Mouse (Mus musculus): ENCODE results near the gene AC109138.7. TPM values are rescaled to one million over a fixed set of nuclear protein-coding genes. Genes with fewer than 3 reads are reported as not detected.

The AC109138.7 gene
- polyA plus RNA-seq, 1 experiment, result not detected

- Histone ChIP-seq H3K27ac (ENCODE audit: insufficient read depth, low read length) (peak overlapping the region; percentile 84), H3K27me3 (ENCODE audit: control insufficient read depth, insufficient read depth, low read length) (no peaks in the 10 kb centered on the region), H3K4me1 (ENCODE audit: control insufficient read depth, insufficient read depth, insufficient read length) (peaks cover 58% of the 10 kb centered on the region)
Measured at GRCm38 (mm10) chr19:4220957-4221743, 7.0 kb downstream of the AC109138.7 start.

GRCm38 (mm10) chr19:4222165-4222564 lies 8.0 kb downstream of the AC109138.7 start:
- peaks cover 6% of the 10 kb centered on the region for H3K36me3 ChIP-seq (ENCODE audit: control insufficient read depth, insufficient read depth, low read length)
- 18% methylated on average over 11 of the region's 11 CpGs for WGBS
- no peaks in the 10 kb centered on the region for H3K27me3 ChIP-seq (ENCODE audit: control insufficient read depth, insufficient read depth, low read length)
- DNase-seq (ENCODE audit: low read depth in 1 of 2, low spot score in 2 of 2), result peak in 1 of 2 experiments; percentile 34
- H3K27ac ChIP-seq (ENCODE audit: insufficient read depth, low read length), result peak overlapping the region; percentile 84
- H3K4me3 ChIP-seq (ENCODE audit: extremely low read depth, insufficient read depth, insufficient read length), result no peak overlapping the region
- H3K4me1 ChIP-seq (ENCODE audit: control insufficient read depth, insufficient read depth, insufficient read length), result peaks cover 53% of the 10 kb centered on the region
- TF ChIP-seq CTCF (IDR thresholded peaks at IDR 0.05; ENCODE audit: extremely low read depth, insufficient read depth, insufficient read length, insufficient replicate concordance), result no peak
- TF ChIP-seq POLR2A (IDR thresholded peaks at IDR 0.05; ENCODE audit: low read depth, low read length), result no peak

More at GRCm38 (mm10) chr19:4220957-4221743, 7.0 kb downstream of the AC109138.7 start:
- Histone ChIP-seq H3K36me3 (ENCODE audit: control insufficient read depth, insufficient read depth, low read length) (peaks cover 8% of the 10 kb centered on the region), H3K4me3 (ENCODE audit: extremely low read depth, insufficient read depth, insufficient read length) (no peak overlapping the region; the same call in 1 of the 2 replicates)
- DNase-seq (ENCODE audit: low read depth in 1 of 2, low spot score in 2 of 2), result no peak
- 13% methylated on average over 14 of the region's 14 CpGs for WGBS
- TF ChIP-seq POLR2A (IDR thresholded peaks at IDR 0.05; ENCODE audit: low read depth, low read length), result no peak; the same call in 1 of the 2 replicates

GRCm38 (mm10) chr19:4226779-4227178 lies 12.6 kb downstream of the AC109138.7 start:
- peaks cover 6% of the 10 kb centered on the region for H3K36me3 ChIP-seq (ENCODE audit: control insufficient read depth, insufficient read depth, low read length)
- WGBS, result 28% methylated on average over 7 of the region's 7 CpGs
- no peak for TF ChIP-seq POLR2A (IDR thresholded peaks at IDR 0.05; ENCODE audit: low read depth, low read length)
- TF ChIP-seq CTCF (IDR thresholded peaks at IDR 0.05; ENCODE audit: extremely low read depth, insufficient read depth, insufficient read length, insufficient replicate concordance), result no peak
- H3K27me3 ChIP-seq (ENCODE audit: control insufficient read depth, insufficient read depth, low read length), result no peaks in the 10 kb centered on the region
- H3K27ac ChIP-seq (ENCODE audit: insufficient read depth, low read length), result peak overlapping the region; percentile 0; the same call in 1 of the 2 replicates
- H3K4me3 ChIP-seq (ENCODE audit: extremely low read depth, insufficient read depth, insufficient read length), result no peak overlapping the region
- no peak for DNase-seq (ENCODE audit: low read depth in 1 of 2, low spot score in 2 of 2)
- H3K4me1 ChIP-seq (ENCODE audit: control insufficient read depth, insufficient read depth, insufficient read length), result peaks cover 47% of the 10 kb centered on the region

GRCm38 (mm10) chr19:4227446-4227845 lies 13.3 kb downstream of the AC109138.7 start:
- no peak for DNase-seq (ENCODE audit: low read depth in 1 of 2, low spot score in 2 of 2)
- 24% methylated on average over 5 of the region's 5 CpGs for WGBS
- H3K4me1 ChIP-seq (ENCODE audit: control insufficient read depth, insufficient read depth, insufficient read length), result peaks cover 43% of the 10 kb centered on the region

GRCm38 (mm10) chr19:4227894-4228678 lies 13.9 kb downstream of the AC109138.7 start:
- WGBS, result 9% methylated on average over 8 of the region's 8 CpGs
- TF ChIP-seq CTCF (IDR thresholded peaks at IDR 0.05; ENCODE audit: extremely low read depth, insufficient read depth, insufficient read length, insufficient replicate concordance) (peak; percentile 83; the same call in 1 of the 2 replicates), POLR2A (IDR thresholded peaks at IDR 0.05; ENCODE audit: low read depth, low read length) (no peak)
- Histone ChIP-seq H3K27ac (ENCODE audit: insufficient read depth, low read length) (peak overlapping the region; percentile 36), H3K36me3 (ENCODE audit: control insufficient read depth, insufficient read depth, low read length) (0 out of 2 replicates have a peak, but pooled peaks cover 1% of the 10 kb centered on the region), H3K27me3 (ENCODE audit: control insufficient read depth, insufficient read depth, low read length) (no peaks in the 10 kb centered on the region), H3K4me1 (ENCODE audit: control insufficient read depth, insufficient read depth, insufficient read length) (peaks cover 48% of the 10 kb centered on the region), H3K4me3 (ENCODE audit: extremely low read depth, insufficient read depth, insufficient read length) (no peak overlapping the region)
- DNase-seq (ENCODE audit: low read depth in 1 of 2, low spot score in 2 of 2), result peak; percentile 63 to 75

More at GRCm38 (mm10) chr19:4227446-4227845, 13.3 kb downstream of the AC109138.7 start:
- TF ChIP-seq POLR2A (IDR thresholded peaks at IDR 0.05; ENCODE audit: low read depth, low read length), result no peak
- no peak for TF ChIP-seq CTCF (IDR thresholded peaks at IDR 0.05; ENCODE audit: extremely low read depth, insufficient read depth, insufficient read length, insufficient replicate concordance)
- Histone ChIP-seq H3K4me3 (ENCODE audit: extremely low read depth, insufficient read depth, insufficient read length) (no peak overlapping the region), H3K27me3 (ENCODE audit: control insufficient read depth, insufficient read depth, low read length) (no peaks in the 10 kb centered on the region), H3K36me3 (ENCODE audit: control insufficient read depth, insufficient read depth, low read length) (peaks cover 4% of the 10 kb centered on the region), H3K27ac (ENCODE audit: insufficient read depth, low read length) (peak overlapping the region; percentile 36; the same call in 1 of the 2 replicates)

- H3K27ac ChIP-seq (ENCODE audit: insufficient read depth, low read length), result no peak overlapping the region
Measured at GRCm38 (mm10) chr19:4228891-4229290, 14.7 kb downstream of the AC109138.7 start.

More at GRCm38 (mm10) chr19:4228891-4229290, 14.7 kb downstream of the AC109138.7 start:
- no peaks in the 10 kb centered on the region for H3K36me3 ChIP-seq (ENCODE audit: control insufficient read depth, insufficient read depth, low read length)
- TF ChIP-seq CTCF (IDR thresholded peaks at IDR 0.05; ENCODE audit: extremely low read depth, insufficient read depth, insufficient read length, insufficient replicate concordance) (no peak), POLR2A (IDR thresholded peaks at IDR 0.05; ENCODE audit: low read depth, low read length) (no peak)
- H3K27me3 ChIP-seq (ENCODE audit: control insufficient read depth, insufficient read depth, low read length), result no peaks in the 10 kb centered on the region
- H3K4me1 ChIP-seq (ENCODE audit: control insufficient read depth, insufficient read depth, insufficient read length), result peaks cover 50% of the 10 kb centered on the region
- WGBS, result 81% methylated on average over 4 of the region's 4 CpGs
- H3K4me3 ChIP-seq (ENCODE audit: extremely low read depth, insufficient read depth, insufficient read length), result no peak overlapping the region
- no peak for DNase-seq (ENCODE audit: low read depth in 1 of 2, low spot score in 2 of 2)

Measured in spleen, adult 2 months (tissue).